Mouse (Mus musculus) embryonic fibroblast, embryonic 13.5 days (primary cell): ENCODE measurements at regions not wholly inside any gene's neighbourhood (a gene's known extent, or its start where the extent isn't known, plus 50 kb on each side); places are given as distances from the start of the nearest gene placed in this dataset.

ENCODE experiments used
- CTCF ChIP-seq: IDR thresholded peaks from 2 replicates; pipeline ENCODE4 v1.5.1; 2011; ENCODE audit warnings: mild to moderate bottlenecking, control low read depth, low read length, moderate library complexity, borderline replicate concordance; ENCODE audit not compliant: insufficient read depth
- POLR2A ChIP-seq: IDR thresholded peaks from 2 replicates; pipeline ENCODE4 v1.6.1; 2011; ENCODE audit warnings: low read depth, mild to moderate bottlenecking, control low read depth, low read length, moderate library complexity

DNA sequence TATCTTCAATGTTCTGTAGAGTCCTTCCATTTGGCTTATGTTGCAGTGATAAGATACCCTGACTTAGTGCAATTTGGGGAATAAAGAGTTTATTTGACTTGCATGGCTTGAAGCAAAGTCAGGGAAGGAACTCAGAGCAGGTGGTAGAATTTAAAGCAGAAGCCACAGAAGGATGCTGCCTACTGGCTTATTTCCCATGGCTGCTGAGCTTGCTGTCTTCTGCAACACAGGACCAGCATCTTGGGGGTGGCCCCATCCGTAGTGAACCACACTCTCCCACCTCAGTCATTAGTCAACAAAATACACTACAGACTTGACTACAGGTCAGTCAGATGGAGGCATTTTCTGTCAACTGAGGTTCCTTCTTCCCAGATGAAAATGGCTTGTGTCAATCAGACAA lies 819.7 kb upstream of the Chrm3 start:
- no peak for TF ChIP-seq CTCF
- TF ChIP-seq POLR2A = no peak
